Mouse (Mus musculus) lung, embryonic 16.5 days (tissue): ENCODE results near the gene Ube2e2. TPM values are rescaled to one million over a fixed set of nuclear protein-coding genes. Genes with fewer than 3 reads are reported as not detected.

ENCODE experiments used
- ATAC-seq: fragments of 200-750 bp; cut with Nextera tagmentation; 2 replicates; pipeline ENCODE4 v1.8.0; 2017; ENCODE audit warnings: low read depth, mild to moderate bottlenecking, moderate library complexity
- H3K27ac ChIP-seq: fragments of 300-500 bp; sonication (generic); 2 replicates; pipeline ENCODE4 v1.5.1; 2014; ENCODE audit warnings: mild to moderate bottlenecking, control low read depth, low read length
- H3K27me3 ChIP-seq: fragments of 300-500 bp; sonication (generic); 2 replicates; pipeline ENCODE4 v1.6.1; 2014; ENCODE audit warnings: low read depth, low read length, mixed read lengths; ENCODE audit not compliant: control insufficient read depth, insufficient read depth
- H3K36me3 ChIP-seq: fragments of 300-500 bp; sonication (generic); 2 replicates; pipeline ENCODE4 v1.6.1; 2014; ENCODE audit warnings: low read length; ENCODE audit not compliant: control insufficient read depth, insufficient read depth
- H3K4me1 ChIP-seq: fragments of 300-500 bp; sonication (generic); replicated peaks from 2 replicates; pipeline ENCODE4 v1.6.1; 2014; ENCODE audit warnings: low read length, mixed read lengths; ENCODE audit not compliant: control insufficient read depth, insufficient read depth
- H3K4me2 ChIP-seq: fragments of 300-500 bp; sonication (generic); 2 replicates; pipeline ENCODE4 v1.6.1; 2014; ENCODE audit warnings: low read depth, low read length, control low read depth
- H3K4me3 ChIP-seq: fragments of 300-500 bp; sonication (generic); 2 replicates; pipeline ENCODE4 v1.5.1; 2014; ENCODE audit warnings: mild to moderate bottlenecking, low read length, control low read depth
- H3K9ac ChIP-seq: fragments of 300-500 bp; sonication (generic); 2 replicates; pipeline ENCODE4 v1.6.1; 2014; ENCODE audit warnings: low read length, control low read depth
- H3K9me3 ChIP-seq: fragments of 300-500 bp; sonication (generic); 2 replicates; pipeline ENCODE4 v1.6.1; 2016; ENCODE audit warnings: low read length; ENCODE audit not compliant: control insufficient read depth
- WGBS: fragments of 180-500 bp; shearing (Covaris S2); extraction: QIAGEN DNeasy Blood & Tissue Kit; methylation state at CpG from one replicate; pipeline ENCODE4 v1.1.7; 2014; 5-methylcytosine and 5-hydroxymethylcytosine counted together
- polyA plus RNA-seq: library from polyadenylated mRNA; unstranded; fragments of >200 nt; fragmentation: Nextera tagmentation; extraction: Ambion mirVana; gene quantifications from 2 replicates; pipeline ENCODE4 v1.2.1, GENCODE M21; 2015

Gene Ube2e2
- 54.1 and 57.7 TPM in 2 replicates for polyA plus RNA-seq

DNA sequence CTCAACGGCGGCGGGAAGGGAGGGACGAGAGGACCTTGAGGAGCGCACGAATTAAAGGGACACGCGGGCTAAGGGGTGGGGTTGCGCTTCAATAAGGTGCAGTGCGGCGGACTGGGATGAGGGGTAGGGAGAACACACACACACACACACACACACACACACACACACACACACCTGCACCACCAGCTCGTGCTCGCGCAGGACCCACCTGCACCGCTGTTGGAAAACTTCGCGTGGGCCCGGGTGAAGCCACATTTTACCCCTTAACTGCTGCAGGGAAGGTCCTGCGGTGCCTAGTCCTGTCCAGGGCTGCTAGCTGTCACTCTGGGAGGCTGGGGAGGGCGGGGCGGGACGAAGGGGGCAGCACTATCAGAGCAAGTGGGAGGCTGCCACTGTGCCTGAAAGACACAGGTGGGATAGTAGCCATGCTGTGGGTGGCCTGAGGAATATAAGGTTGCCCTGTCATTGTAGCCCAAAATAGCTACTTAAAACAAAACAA is at the start of gene Ube2e2:
Gene Ube2e2, minus strand, starts transcription at position 321 of the 499 bp plus-strand sequence.
- ATAC-seq: peak; percentile 61; the same call in 1 of the 2 replicates
- H3K27me3 ChIP-seq: no peaks in the 10 kb centered on the region
- no peaks in the 10 kb centered on the region for H3K9me3 ChIP-seq
- peak within 1 kb of the TSS; percentile 82 for H3K9ac ChIP-seq
- peak within 1 kb of the TSS; percentile 75 for H3K4me3 ChIP-seq
- H3K36me3 ChIP-seq: no peaks in the 10 kb centered on the region
- H3K27ac ChIP-seq: peak within 1 kb of the TSS; percentile 80
- WGBS: 0% methylated on average over 18 of the region's 22 CpGs
- peak within 1 kb of the TSS; percentile 78 for H3K4me2 ChIP-seq
- peaks cover 4% of the 10 kb centered on the region; the same call in 1 of the 2 replicates for H3K4me1 ChIP-seq

DNA sequence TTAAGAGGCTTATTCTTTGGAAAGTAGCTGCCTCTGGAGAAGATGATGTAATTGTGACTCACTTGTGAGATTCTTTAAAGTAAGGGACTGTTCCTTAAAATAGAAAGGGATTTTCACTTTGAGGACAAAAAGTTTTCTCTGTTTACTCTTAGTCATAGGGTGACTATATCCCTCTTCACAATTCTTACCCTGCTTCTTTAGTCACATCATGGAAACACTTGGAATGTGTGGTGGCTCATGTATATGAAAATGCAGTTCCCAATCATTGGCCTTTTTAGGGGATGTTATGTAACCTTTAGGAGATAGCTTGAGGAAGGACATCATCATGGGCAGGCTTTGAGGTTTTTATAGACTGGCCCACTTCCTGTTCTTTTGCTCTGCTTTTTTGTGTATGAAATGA is 46.0 kb upstream of the Ube2e2 start:
- ATAC-seq: no peak
- no peaks in the 10 kb centered on the region for H3K9me3 ChIP-seq
- H3K4me3 ChIP-seq: no peak overlapping the region
- no peaks in the 10 kb centered on the region for H3K4me1 ChIP-seq
- no peak overlapping the region for H3K4me2 ChIP-seq
- no peaks in the 10 kb centered on the region for H3K27me3 ChIP-seq
- H3K9ac ChIP-seq: no peak overlapping the region
- H3K27ac ChIP-seq: no peak overlapping the region
- H3K36me3 ChIP-seq: no peaks in the 10 kb centered on the region

DNA sequence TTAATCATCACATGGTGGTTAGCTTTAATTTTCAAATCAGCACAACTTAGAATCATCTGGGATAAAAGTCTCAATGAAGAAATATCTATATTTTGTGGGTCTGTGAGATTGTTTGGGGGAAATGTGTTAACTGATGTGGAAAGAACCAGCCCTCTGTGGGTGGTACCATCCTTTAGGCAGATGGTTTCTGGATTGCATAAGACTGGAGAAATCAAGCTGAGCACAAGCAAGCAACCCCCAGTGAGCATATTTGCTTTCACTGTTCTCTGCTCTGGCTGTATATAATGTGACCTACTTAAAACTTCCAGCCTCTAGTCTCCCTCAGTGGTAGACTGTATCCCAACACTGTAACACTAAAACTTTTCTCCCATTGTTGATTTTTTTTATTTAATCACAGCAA is 9.5 kb upstream of the Ube2e2 start:
- H3K4me2 ChIP-seq: no peak overlapping the region
- H3K9me3 ChIP-seq: no peaks in the 10 kb centered on the region
- no peak overlapping the region for H3K27ac ChIP-seq
- no peaks in the 10 kb centered on the region for H3K27me3 ChIP-seq
- no peak overlapping the region for H3K9ac ChIP-seq
- no peak overlapping the region for H3K4me3 ChIP-seq
- H3K36me3 ChIP-seq: no peaks in the 10 kb centered on the region
- H3K4me1 ChIP-seq: no peaks in the 10 kb centered on the region
- no peak for ATAC-seq

- Histone ChIP-seq H3K36me3 (no peaks in the 10 kb centered on the region), H3K9me3 (no peaks in the 10 kb centered on the region), H3K27ac (peak overlapping the region; percentile 80), H3K9ac (peak overlapping the region; percentile 82), H3K4me3 (peak overlapping the region; percentile 75), H3K4me1 (peaks cover 4% of the 10 kb centered on the region; the same call in 1 of the 2 replicates), H3K4me2 (peak overlapping the region; percentile 78), H3K27me3 (no peaks in the 10 kb centered on the region)
- 1% methylated on average over 32 of the region's 116 CpGs for WGBS
- ATAC-seq: peak; percentile 94
These were observed 733 bp downstream of the Ube2e2 start for GRCm38 (mm10) chr14:18893121-18893946.

DNA sequence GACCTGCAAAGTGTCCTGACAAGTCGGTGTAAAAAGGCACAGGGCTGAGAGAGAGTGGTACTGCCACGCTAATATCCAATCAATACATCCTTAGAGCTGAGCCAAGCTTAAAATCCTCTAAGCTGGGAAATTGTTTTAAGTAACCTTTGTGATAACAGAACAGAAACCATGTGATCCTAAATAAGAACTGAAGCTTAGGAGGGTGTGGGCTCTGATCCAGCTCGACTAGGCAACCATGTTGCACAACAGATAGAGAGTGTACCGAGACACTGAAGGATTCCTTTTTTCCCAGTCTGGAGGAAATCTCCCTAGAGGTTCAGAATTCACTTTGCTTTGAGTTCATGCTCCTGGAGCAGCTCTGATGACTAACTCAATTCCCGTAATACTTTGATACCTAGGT is 4.5 kb downstream of the Ube2e2 start:
- H3K9ac ChIP-seq: no peak overlapping the region
- WGBS: 74% methylated on average over 5 of the region's 5 CpGs
- H3K36me3 ChIP-seq: no peaks in the 10 kb centered on the region
- no peak for ATAC-seq
- no peak overlapping the region for H3K4me2 ChIP-seq
- peaks cover 4% of the 10 kb centered on the region; the same call in 1 of the 2 replicates for H3K4me1 ChIP-seq
- no peaks in the 10 kb centered on the region for H3K9me3 ChIP-seq
- no peaks in the 10 kb centered on the region for H3K27me3 ChIP-seq
- no peak overlapping the region for H3K4me3 ChIP-seq
- no peak overlapping the region for H3K27ac ChIP-seq

GRCm38 (mm10) chr14:18882493-18882892 is 11.6 kb downstream of the Ube2e2 start:
- Histone ChIP-seq H3K9me3 (no peaks in the 10 kb centered on the region), H3K27ac (no peak overlapping the region), H3K4me2 (no peak overlapping the region), H3K4me1 (no peaks in the 10 kb centered on the region), H3K27me3 (no peaks in the 10 kb centered on the region), H3K9ac (no peak overlapping the region), H3K4me3 (no peak overlapping the region), H3K36me3 (peaks cover 2% of the 10 kb centered on the region; the same call in 1 of the 2 replicates)
- WGBS: 90% methylated on average over 1 of the region's 1 CpGs
- ATAC-seq: no peak

DNA sequence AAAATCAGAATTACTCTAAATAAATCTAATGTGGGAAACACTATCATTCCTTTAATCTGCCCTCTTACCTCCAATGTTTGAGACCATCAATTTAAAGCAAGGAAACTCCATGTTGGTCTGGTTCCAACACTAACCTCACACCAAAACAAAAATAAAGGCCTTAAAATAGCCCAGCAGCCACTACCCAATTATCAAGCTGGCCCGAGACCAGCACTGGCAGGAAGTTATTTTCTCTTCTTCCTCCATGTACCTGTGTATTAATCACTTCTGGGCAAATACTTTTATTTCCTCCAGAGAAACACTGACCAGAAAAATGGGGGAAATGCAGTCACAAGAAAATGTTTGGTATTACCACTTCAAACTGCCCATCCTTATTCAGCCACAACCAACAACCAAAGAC is 23.4 kb downstream of the Ube2e2 start:
- H3K9ac ChIP-seq: no peak overlapping the region
- H3K4me2 ChIP-seq: no peak overlapping the region
- peaks cover 6% of the 10 kb centered on the region for H3K9me3 ChIP-seq
- no peak overlapping the region for H3K4me3 ChIP-seq
- no peak overlapping the region for H3K27ac ChIP-seq
- no peaks in the 10 kb centered on the region for H3K4me1 ChIP-seq
- WGBS: 68% methylated on average over 1 of the region's 1 CpGs
- no peak for ATAC-seq
- H3K27me3 ChIP-seq: no peaks in the 10 kb centered on the region
- no peaks in the 10 kb centered on the region for H3K36me3 ChIP-seq

DNA sequence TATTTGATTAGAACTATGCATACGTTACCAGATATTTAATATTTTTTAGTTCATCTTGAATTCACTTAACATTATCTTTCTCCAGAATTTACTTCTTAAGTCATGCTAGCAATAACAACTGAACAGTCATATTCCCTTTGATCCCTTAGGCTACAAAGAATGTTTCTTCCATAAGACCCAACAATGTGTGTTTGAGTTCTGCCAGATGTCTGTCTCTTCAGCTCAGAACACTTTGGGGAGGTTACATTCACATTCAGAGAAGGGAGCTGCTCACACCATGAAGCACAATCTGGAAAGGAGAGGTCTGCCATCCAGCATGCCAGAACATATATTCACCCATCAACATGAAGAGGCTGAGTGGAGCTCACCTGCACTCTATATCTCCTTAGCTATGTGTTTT is 65.4 kb downstream of the Ube2e2 start:
- Histone ChIP-seq H3K36me3 (no peaks in the 10 kb centered on the region), H3K9ac (no peak overlapping the region), H3K4me1 (0 out of 2 replicates have a peak, but pooled peaks cover 6% of the 10 kb centered on the region), H3K4me3 (no peak overlapping the region), H3K9me3 (no peaks in the 10 kb centered on the region), H3K4me2 (no peak overlapping the region), H3K27me3 (no peaks in the 10 kb centered on the region), H3K27ac (peak overlapping the region; percentile 47; the same call in 1 of the 2 replicates)
- 58% methylated on average over 1 of the region's 1 CpGs for WGBS
- ATAC-seq: peak; percentile 65

GRCm38 (mm10) chr14:18826753-18827152 is 67.3 kb downstream of the Ube2e2 start:
- no peaks in the 10 kb centered on the region for H3K9me3 ChIP-seq

More at GRCm38 (mm10) chr14:18826753-18827152, 67.3 kb downstream of the Ube2e2 start:
- H3K9ac ChIP-seq: no peak overlapping the region
- no peak overlapping the region for H3K27ac ChIP-seq
- no peak overlapping the region for H3K4me3 ChIP-seq
- no peak overlapping the region for H3K4me2 ChIP-seq
- H3K27me3 ChIP-seq: no peaks in the 10 kb centered on the region
- 0 out of 2 replicates have a peak, but pooled peaks cover 6% of the 10 kb centered on the region for H3K4me1 ChIP-seq
- H3K36me3 ChIP-seq: no peaks in the 10 kb centered on the region
- no peak for ATAC-seq
